In the genomic region with DNA sequence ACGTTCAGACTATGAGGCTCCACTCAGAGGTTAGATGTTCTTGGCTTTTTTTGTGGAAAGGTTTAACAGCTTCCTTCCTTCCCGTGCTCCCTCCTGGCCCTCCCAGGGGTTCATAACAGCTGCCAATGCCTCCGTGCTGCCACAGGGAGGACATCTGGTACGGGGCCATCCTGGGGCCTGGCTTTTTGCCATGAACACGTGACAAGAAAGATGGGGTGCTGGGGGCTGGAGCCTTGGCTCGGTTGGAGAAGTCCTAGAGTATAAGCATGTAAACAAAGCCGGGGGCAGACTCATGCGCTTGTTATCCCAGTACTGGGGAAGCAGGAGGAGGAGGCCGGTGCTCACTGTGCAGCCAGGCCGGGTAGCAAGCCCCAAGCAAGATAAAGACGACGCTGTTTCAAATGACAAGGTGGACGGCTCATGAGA, we compare ENCODE assay signal across 8 mouse cellular contexts.
DNase-seq lines count a peak whose midpoint lies in the region; ATAC-seq and TF ChIP-seq lines count a peak whose summit lies in the region.

No protein-coding gene starts in this region.

- DNase-seq in spleen, adult 2 months (ENCODE audit: low read depth in 1 of 2, low spot score in 2 of 2): no peak
- no peak for DNase-seq in spleen, postnatal 14 days (ENCODE audit: low spot score in 2 of 2)
- DNase-seq in lung, postnatal 4 days: peak; percentile 85 to 90
- no peak for DNase-seq in left cerebral cortex, adult 11 months (ENCODE audit: low spot score)

- peaks cover 20% of the 10 kb centered on the region; the same call in 1 of the 2 replicates for H3K4me1 ChIP-seq in spleen, adult 2 months (ENCODE audit: control insufficient read depth, insufficient read depth, insufficient read length)
- H3K4me1 ChIP-seq in embryonic facial prominence, embryonic 13.5 days: peaks cover 31% of the 10 kb centered on the region
- peaks cover 32% of the 10 kb centered on the region for H3K4me1 ChIP-seq in heart, embryonic 15.5 days (replicated peaks)
- peaks cover 19% of the 10 kb centered on the region for H3K4me1 ChIP-seq in kidney, embryonic 16.5 days (ENCODE audit: insufficient read depth, low read length)
- peaks cover 7% of the 10 kb centered on the region for H3K4me1 ChIP-seq in small intestine, adult 2 months (ENCODE audit: control insufficient read depth, insufficient read depth, insufficient read length, low read length)

- H3K36me3 ChIP-seq in spleen, adult 2 months (ENCODE audit: control insufficient read depth, insufficient read depth, low read length): no peaks in the 10 kb centered on the region
- H3K36me3 ChIP-seq in embryonic facial prominence, embryonic 13.5 days: no peaks in the 10 kb centered on the region
- no peaks in the 10 kb centered on the region for H3K36me3 ChIP-seq in heart, embryonic 15.5 days
- H3K36me3 ChIP-seq in kidney, embryonic 16.5 days (ENCODE audit: insufficient read depth, low read length): no peaks in the 10 kb centered on the region
- no peaks in the 10 kb centered on the region for H3K36me3 ChIP-seq in small intestine, adult 2 months (ENCODE audit: control insufficient read depth, insufficient read depth, low read length)

- no peaks in the 10 kb centered on the region for H3K27me3 ChIP-seq in spleen, adult 2 months (ENCODE audit: control insufficient read depth, insufficient read depth, low read length)
- no peaks in the 10 kb centered on the region for H3K27me3 ChIP-seq in embryonic facial prominence, embryonic 13.5 days
- no peaks in the 10 kb centered on the region for H3K27me3 ChIP-seq in heart, embryonic 15.5 days
- H3K27me3 ChIP-seq in kidney, embryonic 16.5 days (ENCODE audit: insufficient read depth, low read length): no peaks in the 10 kb centered on the region
- no peaks in the 10 kb centered on the region for H3K27me3 ChIP-seq in small intestine, adult 2 months (ENCODE audit: control insufficient read depth, insufficient read depth, low read length)

- TF ChIP-seq CTCF in spleen, adult 2 months (IDR thresholded peaks at IDR 0.05; ENCODE audit: extremely low read depth, insufficient read depth, insufficient read length, insufficient replicate concordance): no peak
- TF ChIP-seq CTCF in small intestine, adult 2 months (IDR thresholded peaks at IDR 0.05; ENCODE audit: extremely low read depth, insufficient read length, insufficient replicate concordance, low read depth, low read length): no peak

- TF ChIP-seq POLR2A in spleen, adult 2 months (IDR thresholded peaks at IDR 0.05; ENCODE audit: low read depth, low read length): no peak
- no peak for TF ChIP-seq POLR2A in small intestine, adult 2 months (IDR thresholded peaks at IDR 0.05; ENCODE audit: low read depth, low read length)

- peak overlapping the region; percentile 41; the same call in 1 of the 2 replicates for H3K27ac ChIP-seq in spleen, adult 2 months (ENCODE audit: insufficient read depth, low read length)
- H3K27ac ChIP-seq in embryonic facial prominence, embryonic 13.5 days: peak overlapping the region; percentile 40
- peak overlapping the region; percentile 52 for H3K27ac ChIP-seq in heart, embryonic 15.5 days
- peak overlapping the region; percentile 88 for H3K27ac ChIP-seq in kidney, embryonic 16.5 days (ENCODE audit: low read length)
- peak overlapping the region; percentile 84 for H3K27ac ChIP-seq in small intestine, adult 2 months (ENCODE audit: insufficient read depth, low read depth, low read length)

- ATAC-seq in embryonic facial prominence, embryonic 13.5 days (ENCODE audit: insufficient number of reproducible peaks, insufficient read depth, low FRiP score, low TSS enrichment, low read depth): no peak
- peak; percentile 58 for ATAC-seq in heart, embryonic 15.5 days (replicated peaks; ENCODE audit: insufficient number of reproducible peaks, insufficient read depth, low FRiP score, low read depth)
- peak; percentile 74 for ATAC-seq in kidney, embryonic 16.5 days (ENCODE audit: low FRiP score, low TSS enrichment)

- H3K4me3 ChIP-seq in spleen, adult 2 months (ENCODE audit: extremely low read depth, insufficient read depth, insufficient read length): no peak overlapping the region
- no peak overlapping the region for H3K4me3 ChIP-seq in embryonic facial prominence, embryonic 13.5 days
- H3K4me3 ChIP-seq in heart, embryonic 15.5 days: no peak overlapping the region
- H3K4me3 ChIP-seq in kidney, embryonic 16.5 days (ENCODE audit: low read length): no peak overlapping the region
- no peak overlapping the region for H3K4me3 ChIP-seq in small intestine, adult 2 months (ENCODE audit: low read depth, low read length)

- no peak overlapping the region; the same call in 1 of the 2 replicates for H3K4me2 ChIP-seq in embryonic facial prominence, embryonic 13.5 days
- H3K4me2 ChIP-seq in heart, embryonic 15.5 days: peak overlapping the region; percentile 42; the same call in 1 of the 2 replicates
- H3K4me2 ChIP-seq in kidney, embryonic 16.5 days (replicated peaks; ENCODE audit: low read depth, low read length): no peak overlapping the region

- no peaks in the 10 kb centered on the region for H3K9me3 ChIP-seq in embryonic facial prominence, embryonic 13.5 days
- no peaks in the 10 kb centered on the region; the same call in 1 of the 2 replicates for H3K9me3 ChIP-seq in heart, embryonic 15.5 days (replicated peaks)
- 0 out of 2 replicates have a peak, but pooled peaks cover 4% of the 10 kb centered on the region for H3K9me3 ChIP-seq in kidney, embryonic 16.5 days (ENCODE audit: low read length)

- no peak overlapping the region for H3K9ac ChIP-seq in embryonic facial prominence, embryonic 13.5 days
- H3K9ac ChIP-seq in heart, embryonic 15.5 days: no peak overlapping the region
- no peak overlapping the region for H3K9ac ChIP-seq in kidney, embryonic 16.5 days (replicated peaks; ENCODE audit: low read length)

- WGBS in spleen, adult 2 months: 26% methylated on average over 13 of the region's 13 CpGs
- 33% methylated on average over 13 of the region's 13 CpGs for WGBS in embryonic facial prominence, embryonic 13.5 days
- 22% methylated on average over 13 of the region's 13 CpGs for WGBS in heart, embryonic 15.5 days
- WGBS in kidney, embryonic 16.5 days: 34% methylated on average over 13 of the region's 13 CpGs
- WGBS in small intestine, adult 2 months: 24% methylated on average over 13 of the region's 13 CpGs

Comparison
In these comparisons a context has a peak if more than half of its experiments do, and no peak if none do; other contexts are left out.
1. DNase-seq: peak in lung, postnatal 4 days (2 of 2); none in spleen, adult 2 months (0 of 2), spleen, postnatal 14 days (0 of 2) and left cerebral cortex, adult 11 months (single experiment).
2. Peak in every context shown above with its lines, with median percentiles within 50 percentile points of each other: H3K27ac ChIP-seq.